Mouse (Mus musculus): Measurements from ENCODE around the gene Rin1.

GRCm38 (mm10) chr19:5067040-5067799 lies 16.9 kb downstream of the Rin1 start:
- TF ChIP-seq CTCF (IDR thresholded peaks at IDR 0.05; ENCODE audit: low read depth, low read length) (no peak), POLR2A (IDR thresholded peaks at IDR 0.05; ENCODE audit: extremely low read depth, insufficient read depth, low read length) (no peak)
